Mouse (Mus musculus): ENCODE data around the gene Enpp6. TPM values are rescaled to one million over a fixed set of nuclear protein-coding genes. Genes with fewer than 3 reads are reported as not detected.
A peak's percentile ranks its signal among the peaks of the same experiment; 100 is the strongest.

The Enpp6 gene
- 1 to 10 TPM; 5.2 to 5.5 TPM for total RNA-seq (2021)
- long read RNA-seq, experiment 1, full-length matches to known transcripts = 1 of 2 reads
- long read RNA-seq, experiment 1, partial matches to known transcripts = 0 of 2 reads
- long read RNA-seq, experiment 1, other reads (novel, unspliced or antisense) = 1 of 2 reads
- long read RNA-seq, experiment 2, full-length matches to known transcripts = 4 of 6 reads
- long read RNA-seq, experiment 2, partial matches to known transcripts = 0 of 6 reads
- long read RNA-seq, experiment 2, other reads (novel, unspliced or antisense) = 2 of 6 reads

DNA sequence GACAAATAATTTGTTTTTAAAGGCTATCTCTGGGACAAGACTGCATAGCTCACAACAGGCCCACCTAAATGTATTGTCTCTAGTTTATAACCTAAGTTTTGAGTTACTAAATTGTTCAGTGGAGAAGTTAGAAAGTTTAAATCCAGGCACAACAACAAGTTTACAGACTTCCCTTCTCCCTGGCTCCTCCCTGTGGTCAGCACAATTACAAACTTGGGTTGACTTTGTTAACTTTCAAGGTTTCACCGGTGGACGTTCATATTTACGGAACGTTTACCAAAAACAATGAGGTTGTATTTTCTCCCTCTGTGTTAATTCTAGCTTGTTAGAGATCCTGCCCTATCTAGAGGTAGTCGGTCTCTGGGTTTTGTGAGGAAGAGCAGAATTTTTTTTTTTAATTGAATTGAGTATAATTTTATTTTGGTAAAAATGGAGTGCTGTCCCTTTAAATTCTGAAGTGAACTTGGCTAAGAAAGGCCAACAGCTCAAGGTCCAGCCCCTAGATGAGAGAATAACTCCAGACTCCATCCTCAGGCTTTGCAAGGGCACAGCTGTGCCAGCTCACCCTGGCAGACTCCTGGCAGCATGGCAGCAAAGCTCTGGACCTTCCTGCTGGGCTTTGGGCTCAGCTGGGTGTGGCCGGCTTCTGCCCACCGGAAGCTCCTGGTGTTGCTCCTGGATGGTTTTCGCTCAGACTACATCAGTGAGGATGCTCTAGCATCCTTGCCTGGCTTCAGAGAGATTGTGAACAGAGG is at the start of gene Enpp6:
Gene Enpp6 (plus strand): TSS at position 502 of the 755 bp plus-strand sequence.
- DNase-seq = no peak
- intact Hi-C loops (cut with DNase I) = no loop called here

DNA sequence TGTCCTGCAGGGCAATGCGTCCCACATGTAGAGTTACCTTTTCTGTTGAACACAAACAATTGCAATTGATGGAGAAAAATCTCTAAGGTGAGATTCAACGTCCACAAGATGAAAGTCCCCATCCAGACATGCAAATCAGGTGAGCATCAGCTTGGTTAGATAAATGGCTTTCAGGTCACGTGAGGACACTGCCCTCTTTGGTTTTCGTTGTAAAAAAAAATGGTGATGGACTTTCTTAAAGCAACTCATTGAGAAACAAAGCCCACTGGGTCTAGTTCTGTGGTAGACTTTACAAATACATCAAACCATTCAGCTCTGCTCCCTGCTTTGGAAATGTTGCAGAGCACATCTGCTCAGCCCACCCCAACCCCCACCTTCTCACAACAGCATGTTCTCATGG is 48.5 kb upstream of the Enpp6 start:
- no peak for DNase-seq
- intact Hi-C loops (cut with DNase I) = no loop called here

- DNase-seq = peak; percentile 59 to 65
- intact Hi-C loops (cut with DNase I) = no loop called here
These were observed 45.4 kb upstream of the Enpp6 start for GRCm38 (mm10) chr8:46941295-46941694.

DNA sequence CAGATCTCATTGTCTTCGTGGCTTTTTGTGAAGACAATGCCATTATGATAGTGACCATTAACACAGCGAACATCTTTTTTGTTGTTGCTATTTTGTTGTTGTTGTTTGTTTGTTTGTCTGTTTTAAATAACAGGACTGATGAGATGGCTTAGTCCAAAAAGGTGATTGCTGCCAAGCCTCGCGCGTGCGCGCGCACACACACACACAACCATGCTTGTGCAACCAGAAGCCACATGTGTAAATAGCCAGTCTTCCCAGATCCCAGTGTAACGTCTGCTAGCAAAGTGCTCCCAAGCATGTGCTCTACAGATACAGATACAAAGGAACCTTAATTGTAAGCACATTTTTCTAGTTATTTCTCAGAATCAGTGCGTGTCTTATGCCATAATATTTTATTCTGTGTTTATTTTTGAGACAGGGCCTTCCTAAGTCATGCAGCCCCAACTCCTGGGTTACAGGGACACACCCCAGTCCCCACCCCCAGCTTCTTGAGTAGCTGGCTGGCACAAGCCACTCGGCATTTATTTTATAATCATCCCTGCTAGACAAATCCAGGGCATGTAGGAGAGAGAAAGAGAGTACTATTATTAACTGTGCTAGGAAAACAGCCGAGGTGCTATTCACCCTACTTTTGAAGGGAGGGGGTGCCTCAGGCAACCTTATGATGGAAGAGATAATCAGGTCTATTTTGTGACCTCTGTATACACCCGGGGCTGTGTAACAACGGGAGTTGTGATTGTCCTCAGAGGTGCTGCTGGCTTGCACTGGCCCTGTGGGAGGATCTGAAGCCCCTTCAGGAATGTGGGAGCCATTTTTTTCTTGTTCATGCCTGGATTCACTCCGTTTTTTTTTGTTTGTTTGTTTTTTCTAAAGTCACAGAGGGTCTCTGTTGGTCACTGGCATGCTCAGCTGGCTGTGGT is 44.7 kb upstream of the Enpp6 start:
- intact Hi-C loops (cut with DNase I) = no loop called here
- DNase-seq = no peak

DNA sequence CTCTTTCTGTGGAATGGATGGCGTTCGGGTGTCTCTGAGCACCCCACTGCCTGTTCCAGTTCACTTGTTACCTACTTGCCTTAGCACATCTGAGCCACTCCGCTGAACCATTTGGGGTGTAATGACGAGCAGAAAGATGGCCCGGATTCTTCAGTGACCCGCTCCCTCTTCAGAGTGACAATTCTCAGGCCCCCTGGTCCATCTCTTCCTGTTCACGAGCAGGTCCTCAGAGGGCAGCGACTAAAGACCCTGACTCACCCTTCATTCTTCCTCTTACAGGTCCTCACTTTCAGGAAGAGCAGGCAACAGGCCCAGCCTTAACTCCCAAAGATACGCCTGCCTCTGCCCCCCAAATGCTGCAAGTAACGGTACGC is 44.0 kb upstream of the Enpp6 start:
- no peak for DNase-seq
- intact Hi-C loops (cut with DNase I) = no loop called here

- intact Hi-C loops (cut with DNase I) = no loop called here
- DNase-seq = no peak
These were observed 43.4 kb upstream of the Enpp6 start for GRCm38 (mm10) chr8:46943337-46943736.

DNA sequence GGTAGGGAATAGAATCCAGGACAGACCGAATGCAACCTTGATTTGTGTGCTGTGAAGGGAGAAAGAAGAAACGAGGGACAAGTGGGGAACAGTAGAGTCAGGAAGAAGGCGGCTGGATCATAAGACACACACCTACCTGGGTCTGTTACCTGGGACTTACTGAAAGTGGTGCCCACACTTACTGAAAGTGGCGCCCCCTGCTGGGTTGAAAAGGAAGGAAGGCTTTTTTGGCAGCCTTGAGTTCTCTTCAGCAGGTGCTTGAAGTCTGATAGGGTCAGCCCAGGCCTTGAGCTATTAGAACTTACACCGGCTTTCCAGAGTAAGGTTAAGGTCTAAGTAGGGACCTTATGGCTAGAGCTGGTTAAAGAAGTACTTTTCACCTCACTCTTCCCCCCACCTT is 40.5 kb upstream of the Enpp6 start:
- no peak for DNase-seq
- intact Hi-C loops (cut with DNase I) = no loop called here

DNA sequence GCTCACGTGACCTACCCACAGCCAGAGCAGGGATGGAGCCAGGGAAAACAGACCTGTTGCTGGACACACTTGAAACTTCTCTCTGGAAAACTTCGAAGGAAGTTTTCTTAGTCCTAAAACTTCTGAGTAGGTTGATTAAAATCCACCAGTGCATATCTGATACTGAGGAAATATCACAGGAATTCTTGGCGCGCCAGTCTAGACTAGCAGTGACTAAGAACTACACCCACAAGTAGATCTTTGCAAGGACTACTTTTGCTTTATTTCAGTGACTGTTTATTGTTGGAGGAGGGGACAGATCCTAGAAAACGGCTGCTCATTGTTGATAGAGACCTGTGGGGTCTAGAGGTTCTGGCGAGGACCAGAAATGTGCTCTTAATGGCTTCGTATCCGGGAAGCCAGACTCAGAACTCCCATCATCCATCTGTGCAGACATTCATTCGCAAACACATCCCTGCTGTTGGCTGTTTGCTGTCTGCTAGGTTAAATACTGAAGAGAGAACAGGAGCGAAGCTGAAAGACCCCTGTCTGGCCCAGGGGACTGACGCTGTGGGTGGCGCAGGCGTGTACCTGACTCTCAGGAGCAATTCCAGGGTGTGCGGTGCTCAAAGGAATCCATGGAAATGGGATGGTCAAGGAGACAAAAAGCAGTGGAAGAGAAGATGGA is 38.5 kb upstream of the Enpp6 start:
- intact Hi-C loops (cut with DNase I) = no loop called here
- DNase-seq = no peak

DNA sequence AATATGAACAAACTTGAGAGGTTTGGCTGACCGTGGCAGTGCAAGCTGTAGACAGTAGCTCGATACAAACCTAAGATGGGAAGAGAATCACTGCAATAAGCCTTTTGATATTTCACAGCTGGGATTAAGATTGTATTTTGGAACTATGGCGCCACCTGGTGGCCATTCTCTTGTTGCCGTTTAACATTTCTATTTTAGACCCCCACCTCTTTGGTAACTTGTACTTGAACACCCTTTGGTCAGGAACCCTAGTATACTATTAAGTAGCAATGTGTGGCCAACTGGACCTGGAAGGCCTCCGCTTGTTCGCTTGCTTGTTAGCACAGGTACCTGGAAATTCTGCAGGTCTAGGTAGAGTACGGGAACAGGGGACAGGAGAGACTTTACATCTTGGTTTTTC is 33.2 kb upstream of the Enpp6 start:
- peak; percentile 74 to 81 for DNase-seq
- intact Hi-C loops (cut with DNase I) = loop anchor here (2.0 to 5.0 kb wide), 2 partner anchors 283 to 396 kb away; no protein-coding TSS in a partner anchor

GRCm38 (mm10) chr8:46962630-46963427 is 23.9 kb upstream of the Enpp6 start:
- intact Hi-C loops (cut with DNase I) = no loop called here
- DNase-seq = no peak

DNA sequence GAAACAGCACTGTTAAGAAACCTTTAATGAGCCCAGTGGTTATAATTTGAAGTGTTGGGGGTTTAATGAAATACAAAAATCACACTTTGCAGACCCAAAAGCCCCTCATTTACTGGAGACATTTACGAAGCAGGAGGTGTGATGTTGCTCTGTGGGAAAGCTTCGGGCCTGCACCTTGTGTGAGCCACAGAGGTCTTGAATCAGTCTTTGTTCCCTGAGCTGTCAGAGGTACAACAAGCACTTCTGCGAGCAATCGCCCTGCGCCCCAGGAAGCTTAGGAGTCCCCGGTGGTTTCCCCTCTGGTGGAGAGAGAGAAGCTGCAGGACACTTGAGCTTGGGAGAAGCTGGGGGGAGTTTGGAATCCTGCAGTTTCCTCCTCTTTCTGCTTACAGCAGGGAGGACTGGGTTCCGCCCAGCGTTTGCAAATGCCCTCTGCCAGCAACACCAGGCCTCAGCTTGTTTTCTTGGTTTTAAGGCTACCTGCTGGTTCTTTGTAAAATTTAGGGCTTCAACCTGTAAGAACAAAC is 23.0 kb upstream of the Enpp6 start:
- intact Hi-C loops (cut with DNase I) = no loop called here
- DNase-seq = no peak

- intact Hi-C loops (cut with DNase I) = loop anchor here (5.0 kb wide), 1 partner anchor 51 kb away; no protein-coding TSS in a partner anchor
- no peak for DNase-seq
These were observed 20.9 kb upstream of the Enpp6 start for GRCm38 (mm10) chr8:46965812-46966211.

GRCm38 (mm10) chr8:46968721-46969120 is 18.0 kb upstream of the Enpp6 start:
- DNase-seq = no peak
- intact Hi-C loops (cut with DNase I) = loop anchor here (5.0 kb wide), 1 partner anchor 49 kb away; no protein-coding TSS in a partner anchor

- intact Hi-C loops (cut with DNase I) = loop anchor here (5.0 kb wide), 1 partner anchor 48 kb away; no protein-coding TSS in a partner anchor
- DNase-seq = no peak
These were observed 17.3 kb upstream of the Enpp6 start for GRCm38 (mm10) chr8:46969386-46969785.

DNA sequence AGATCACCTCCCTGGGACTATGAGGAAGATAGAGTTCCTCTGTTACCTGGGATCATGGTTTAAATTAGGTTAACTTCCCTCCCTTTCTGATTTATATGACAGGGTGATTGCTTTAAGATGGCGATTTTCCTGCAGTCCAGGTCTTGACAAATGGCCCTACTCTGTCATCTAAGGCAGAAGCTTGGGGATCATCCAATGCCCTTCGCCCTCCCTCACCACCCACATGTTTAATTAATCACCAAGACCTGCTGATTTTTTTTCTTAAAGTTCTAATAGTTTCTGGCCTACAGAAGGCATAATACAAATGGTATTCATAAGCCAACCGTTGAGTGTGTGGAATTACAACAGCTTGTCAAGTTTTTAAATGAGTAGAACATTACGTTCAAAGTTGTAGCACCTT is 9.3 kb upstream of the Enpp6 start:
- intact Hi-C loops (cut with DNase I) = no loop called here

DNA sequence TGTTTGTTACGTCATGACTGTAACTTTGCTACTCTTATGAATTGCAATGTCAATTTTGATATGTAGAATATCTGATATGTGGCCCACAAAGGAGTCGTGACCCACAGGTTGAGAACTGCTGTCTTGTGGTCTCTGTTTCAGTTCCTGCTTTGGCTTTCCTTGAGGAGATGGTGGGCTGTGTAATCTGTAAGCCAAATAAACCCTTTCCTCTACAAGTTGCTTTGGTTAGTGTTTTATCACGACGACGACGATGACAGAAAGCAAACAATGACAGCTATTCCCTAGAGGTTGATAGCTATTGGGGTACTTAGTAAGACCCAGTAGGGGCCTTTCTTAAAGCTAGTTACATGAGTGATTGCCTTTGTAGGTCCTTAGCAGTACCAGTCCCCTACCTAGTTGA is 4.5 kb upstream of the Enpp6 start:
- intact Hi-C loops (cut with DNase I) = no loop called here
- no peak for DNase-seq

More for the DNA sequence above, 9.3 kb upstream of the Enpp6 start:
- DNase-seq = no peak

- DNase-seq = peak; percentile 65 to 70
- intact Hi-C loops (cut with DNase I) = no loop called here
These were observed 3.9 kb upstream of the Enpp6 start for GRCm38 (mm10) chr8:46982770-46983169.

- intact Hi-C loops (cut with DNase I) = no loop called here
- no peak for DNase-seq
These were observed 2.0 kb upstream of the Enpp6 start for GRCm38 (mm10) chr8:46984647-46985046.

GRCm38 (mm10) chr8:46988366-46988765 is 1.7 kb downstream of the Enpp6 start:
- intact Hi-C loops (cut with DNase I) = no loop called here

More at GRCm38 (mm10) chr8:46988366-46988765, 1.7 kb downstream of the Enpp6 start:
- DNase-seq = no peak

All from heart, postnatal 14 days (tissue).